Mouse (Mus musculus): ENCODE results near the gene Traf1.
A peak's percentile ranks its signal among the peaks of the same experiment; 100 is the strongest.

Gene Traf1

DNA sequence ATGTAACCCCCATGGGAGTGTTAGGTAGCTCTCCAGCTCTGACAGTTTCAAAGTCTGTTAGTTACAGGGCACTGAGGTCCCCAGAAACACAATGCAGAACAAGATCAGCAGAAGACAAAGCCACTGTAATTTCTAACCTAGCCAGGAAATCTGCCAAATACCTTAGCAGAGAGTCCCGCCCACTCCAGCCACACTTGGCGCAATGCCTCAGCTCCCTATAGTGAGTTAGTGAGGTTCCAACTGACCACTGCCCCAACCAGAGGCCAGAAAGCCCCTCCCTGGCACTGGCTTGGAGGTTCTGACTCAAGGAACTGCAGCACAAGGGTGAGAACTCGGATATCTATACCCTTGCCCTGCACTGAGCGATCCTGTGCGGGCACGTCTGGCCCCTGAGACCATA lies 58.8 kb downstream of the Traf1 start:
- no peak for DNase-seq (ENCODE audit: low spot score in 2 of 2)

DNA sequence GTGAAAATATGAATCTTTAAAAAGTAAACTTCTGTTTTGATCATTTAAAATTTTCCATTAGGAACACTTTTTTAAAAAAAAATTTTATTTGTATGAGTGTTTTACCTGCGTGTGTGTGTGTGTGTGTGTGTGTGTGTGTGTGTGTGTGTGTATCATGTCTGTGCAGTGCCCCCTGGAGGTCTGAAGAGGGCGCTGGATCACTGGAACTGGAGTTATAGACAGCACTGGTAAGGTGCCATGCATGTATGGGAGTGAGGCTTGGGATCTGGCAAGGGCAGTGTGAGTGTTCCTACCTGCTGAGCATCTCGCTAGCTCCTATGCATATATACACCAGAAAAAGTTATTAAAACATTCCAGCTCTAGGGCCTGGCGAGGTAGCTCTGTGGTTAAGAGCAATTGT lies 59.8 kb downstream of the Traf1 start:
- no peak for DNase-seq (ENCODE audit: low spot score in 2 of 2)

DNA sequence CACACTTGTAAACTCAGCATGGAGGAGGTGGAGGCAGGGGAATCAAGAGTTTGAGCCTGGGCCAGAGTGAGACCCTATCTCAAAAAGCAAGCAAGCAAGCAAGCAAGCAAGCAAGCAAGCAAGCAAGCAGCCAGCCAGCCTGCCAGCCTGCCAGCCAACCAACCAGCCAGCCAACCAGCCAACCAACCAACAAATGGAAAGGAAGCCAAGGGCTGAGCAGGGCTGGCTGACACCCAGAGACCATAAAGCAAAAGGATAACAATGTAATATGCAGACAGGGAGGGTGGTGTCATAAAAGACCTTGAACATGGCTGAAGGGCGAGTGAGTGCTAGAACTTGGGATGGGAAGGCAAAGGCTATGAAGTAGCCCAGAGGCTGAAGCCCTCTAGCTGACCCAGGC lies 61.2 kb downstream of the Traf1 start:
- DNase-seq (ENCODE audit: low spot score in 2 of 2), result no peak

DNA sequence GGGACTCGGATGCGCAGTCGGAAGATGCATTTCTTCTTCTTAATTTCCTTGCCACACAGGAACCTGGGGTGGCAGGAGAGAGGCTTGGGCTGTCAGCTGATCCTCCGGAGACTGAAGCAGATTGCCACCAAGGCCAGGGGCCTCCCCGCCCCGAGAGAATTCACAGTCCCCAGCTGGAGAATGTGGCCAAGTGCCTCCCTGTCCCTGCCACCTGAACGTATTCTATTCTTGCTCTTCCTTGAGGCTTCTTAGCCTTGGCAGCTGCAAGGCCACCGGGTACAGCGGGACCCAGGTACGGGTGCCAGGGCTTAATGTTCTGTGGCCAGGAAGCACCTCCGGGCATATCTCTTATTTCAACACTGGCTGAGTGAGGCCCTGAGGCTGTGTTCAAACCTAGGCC lies 61.9 kb downstream of the Traf1 start:
- no peak for DNase-seq (ENCODE audit: low spot score in 2 of 2)

DNA sequence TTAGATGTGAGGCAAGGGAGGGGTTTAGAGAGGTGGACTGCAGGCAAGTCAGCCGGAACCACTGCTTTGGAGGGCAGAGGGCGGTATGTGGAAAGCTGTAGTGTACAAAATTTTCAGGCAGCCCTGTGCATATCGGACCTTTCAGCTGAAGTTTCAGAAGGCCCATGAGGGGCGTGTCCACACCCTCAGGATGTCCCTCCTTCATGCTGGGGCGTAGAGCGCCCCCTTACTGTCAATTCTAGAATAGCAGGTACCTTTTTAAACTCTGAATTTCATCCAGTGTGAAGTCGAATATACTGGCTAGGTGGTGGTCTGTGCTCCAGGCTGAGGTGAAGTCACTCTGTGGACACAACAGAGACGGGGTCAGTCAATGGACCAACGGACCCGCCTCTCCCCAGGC lies 63.8 kb downstream of the Traf1 start:
- peak in 1 of 2 experiments; percentile 35 for DNase-seq (ENCODE audit: low spot score in 2 of 2)

DNA sequence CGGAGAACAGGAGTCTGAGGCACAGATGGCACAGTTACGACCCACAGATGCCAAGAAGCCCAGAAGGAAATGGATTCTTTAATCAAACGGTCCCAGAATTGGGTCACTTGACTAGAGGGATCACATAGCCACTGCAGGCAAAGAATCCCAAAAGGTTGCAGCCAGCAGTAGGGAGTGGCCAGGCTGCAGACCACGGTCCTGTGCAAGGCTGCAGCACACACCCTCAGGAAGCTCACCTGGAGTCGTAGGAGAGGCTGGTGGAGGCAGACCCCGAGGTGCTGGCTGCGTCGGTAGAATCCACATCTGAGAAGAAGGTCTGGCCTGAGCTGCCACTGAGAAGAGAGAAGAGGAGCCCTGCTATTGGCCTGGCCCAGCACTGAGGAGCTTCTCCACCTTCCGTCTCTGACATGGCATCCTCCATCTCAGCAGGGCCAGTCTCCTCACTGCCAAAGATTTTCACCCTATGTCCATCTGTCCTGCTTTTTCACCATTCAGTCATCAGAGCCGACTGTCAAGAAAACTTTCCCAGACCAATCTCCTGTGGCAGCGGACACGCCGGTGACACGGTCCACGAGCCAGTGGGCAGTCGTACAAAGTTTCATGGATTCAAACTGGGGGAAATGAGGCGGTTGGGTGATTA lies 64.6 kb downstream of the Traf1 start:
- DNase-seq (ENCODE audit: low spot score in 2 of 2), result no peak

DNA sequence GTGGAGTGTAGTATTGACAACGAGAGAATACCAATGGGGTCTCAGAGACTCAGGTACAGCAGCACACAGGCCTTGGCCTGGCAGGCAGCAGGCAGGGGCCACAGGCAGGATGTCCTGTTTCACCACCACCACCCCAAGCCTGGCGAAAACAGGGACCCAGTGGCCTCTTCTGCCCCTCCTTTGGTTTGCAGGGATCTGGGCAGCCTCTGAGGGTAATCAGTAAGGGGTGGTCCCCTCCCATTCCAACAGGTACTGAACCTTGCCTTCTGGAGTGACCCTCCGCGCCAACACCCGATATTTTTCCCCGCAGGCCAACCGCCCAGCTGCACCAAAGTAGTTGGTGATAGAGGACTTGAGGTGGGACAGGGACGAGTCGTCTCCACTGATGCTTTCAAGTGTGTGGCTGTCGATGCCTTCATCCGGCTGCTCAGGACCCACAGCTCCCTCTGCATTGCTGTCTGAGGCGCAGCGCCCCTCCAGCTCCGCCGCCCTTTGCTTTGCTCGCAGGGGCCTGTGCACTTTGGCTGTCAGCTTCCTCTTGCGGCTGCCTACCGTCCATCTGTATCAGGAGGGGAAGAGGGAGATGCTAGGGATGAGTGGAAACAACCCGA lies 66.0 kb downstream of the Traf1 start:
- DNase-seq (ENCODE audit: low spot score in 2 of 2), result no peak

DNA sequence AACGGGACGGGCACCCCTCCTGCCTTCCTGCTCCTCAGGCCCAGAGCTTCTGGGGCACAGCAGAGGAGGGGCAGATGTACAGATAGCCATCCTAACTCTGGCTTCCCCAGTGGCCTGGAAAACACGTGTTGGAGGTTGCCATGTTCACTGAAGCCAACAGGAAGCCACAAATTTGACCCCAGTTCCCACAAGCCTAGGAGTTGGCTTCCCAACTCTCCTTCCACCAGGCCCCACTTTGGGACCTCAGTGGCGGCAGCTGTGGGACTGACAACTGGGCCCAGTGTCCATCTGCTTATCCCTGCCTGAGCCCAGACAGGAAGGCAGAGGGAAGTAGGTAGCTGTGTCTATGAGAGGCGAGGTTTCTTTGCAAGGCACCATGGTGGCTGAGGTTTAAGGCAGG lies 67.6 kb downstream of the Traf1 start:
- no peak for DNase-seq (ENCODE audit: low spot score in 2 of 2)
